9 mouse cellular contexts compared by ENCODE assay signal in genomic region chr9:21924099-21924493, GRCm38 (mm10). TPM values are rescaled to one million over a fixed set of nuclear protein-coding genes. Genes with fewer than 3 reads are reported as not detected.
A peak's percentile ranks its signal among the peaks of the same experiment; 100 is the strongest.
DNase-seq lines count a peak whose midpoint lies in the region; ATAC-seq and TF ChIP-seq lines count a peak whose summit lies in the region.
"Had no signal": no experiment of that assay in that cellular context is flagged by ENCODE, and none has a peak within 500 bp of the region (broad histone marks: within the 10 kb centered on the region; RNA-seq: fewer than 3 reads in every experiment).

No protein-coding gene starts in this region.

- H3K36me3 ChIP-seq in MEL (ENCODE audit: control insufficient read depth in 1 of 2, insufficient read depth in 2 of 2, low read length in 2 of 2) (peaks cover 2 to 28% of the 10 kb centered on the region in 2 experiments), macrophage (ENCODE audit: inconsistent target) (no peaks in the 10 kb centered on the region)
- H3K36me3 ChIP-seq in kidney, embryonic 16.5 days (ENCODE audit: insufficient read depth, low read length): 0 out of 2 replicates have a peak, but pooled peaks cover 9% of the 10 kb centered on the region

- H3K4me1 ChIP-seq in MEL (ENCODE audit: control insufficient read depth in 1 of 2, insufficient read depth in 2 of 2, low read length in 2 of 2): peaks cover 17 to 34% of the 10 kb centered on the region in 2 experiments
- H3K4me1 ChIP-seq in kidney, embryonic 16.5 days (ENCODE audit: insufficient read depth, low read length): peaks cover 28% of the 10 kb centered on the region

- H3K4me3 ChIP-seq in MEL (ENCODE audit: control insufficient read depth in 1 of 2, insufficient read depth in 1 of 2, low read depth in 2 of 2, low read length in 2 of 2) (no peak overlapping the region), macrophage (ENCODE audit: inconsistent target) (no peak overlapping the region)
- H3K4me3 ChIP-seq in kidney, embryonic 16.5 days (ENCODE audit: low read length): no peak overlapping the region
- H3K4me3 ChIP-seq: erythroblast, embryonic 14.5 days had no signal

- H3K9me3 ChIP-seq in MEL (replicated peaks; ENCODE audit: insufficient read depth, low read length): no peaks in the 10 kb centered on the region
- no peaks in the 10 kb centered on the region for H3K9me3 ChIP-seq in kidney, embryonic 16.5 days (ENCODE audit: low read length)

- ATAC-seq in kidney, embryonic 16.5 days (ENCODE audit: low FRiP score, low TSS enrichment): peak; percentile 33; the same call in 1 of the 2 replicates

- H3K27me3 ChIP-seq in MEL (ENCODE audit: control insufficient read depth in 1 of 2, insufficient read depth in 2 of 2, low read length in 2 of 2): no peaks in the 10 kb centered on the region
- H3K27me3 ChIP-seq in kidney, embryonic 16.5 days (ENCODE audit: insufficient read depth, low read length): no peaks in the 10 kb centered on the region

- TF ChIP-seq POLR2A in MEL (IDR thresholded peaks at IDR 0.05; ENCODE audit: control insufficient read depth in 1 of 2, insufficient read depth in 1 of 2, low read depth in 1 of 2, low read length in 2 of 2, poor library complexity in 1 of 2): peak in 1 of 2 experiments; percentile 60; a peak in 1 of 4 replicates

- H3K79me2 ChIP-seq in MEL (ENCODE audit: control insufficient read depth, insufficient read depth, low read length, poor library complexity) (peaks cover 8% of the 10 kb centered on the region), macrophage (ENCODE audit: inconsistent target) (peaks cover 11% of the 10 kb centered on the region; the same call in 1 of the 2 replicates)

- TF ChIP-seq CTCF in MEL (IDR thresholded peaks at IDR 0.05 in 2 of 3, conservative IDR thresholded peaks at IDR 0.05 in 1 of 3; ENCODE audit: control insufficient read depth in 1 of 3, insufficient read depth in 1 of 3, low read depth in 2 of 3, low read length in 3 of 3, poor library complexity in 1 of 3, severe bottlenecking in 1 of 3): no peak

- H3K4me2 ChIP-seq in kidney, embryonic 16.5 days (replicated peaks; ENCODE audit: low read depth, low read length): no peak overlapping the region

- DNase-seq in MEL (ENCODE audit: low read depth, low spot score): peak; percentile 100
- peak; percentile 95 for DNase-seq in adrenal gland, postnatal 25 days
- DNase-seq in gonadal fat pad, adult 2 months (ENCODE audit: low read depth): peak; percentile 87
- DNase-seq in urinary bladder, postnatal 10 days (ENCODE audit: low spot score): peak; percentile 70
- DNase-seq in layer of hippocampus, postnatal 10 days (ENCODE audit: low spot score in 2 of 2): no peak
- no peak for DNase-seq in B cell, adult 2 months

- H3K27ac ChIP-seq in MEL (ENCODE audit: control insufficient read depth, low read depth, low read length) (peak overlapping the region; percentile 69), macrophage (peak overlapping the region; percentile 21)
- peak overlapping the region; percentile 70; the same call in 1 of the 2 replicates for H3K27ac ChIP-seq in kidney, embryonic 16.5 days (ENCODE audit: low read length)

- no peak for TF ChIP-seq RAD21 in MEL (IDR thresholded peaks at IDR 0.05; ENCODE audit: low read depth, low read length)

- TF ChIP-seq EP300 in MEL (IDR thresholded peaks at IDR 0.05; ENCODE audit: low read depth in 1 of 2, low read length in 2 of 2): peak; percentile 94 to 99

- peak overlapping the region; percentile 9 for H3K9ac ChIP-seq in MEL (ENCODE audit: control insufficient read depth, low read depth, low read length, poor library complexity, severe bottlenecking)
- H3K9ac ChIP-seq in kidney, embryonic 16.5 days (replicated peaks; ENCODE audit: low read length): no peak overlapping the region

- 58% methylated on average over 6 of the region's 6 CpGs for WGBS in kidney, embryonic 16.5 days
- WGBS in macrophage (ENCODE audit: missing documents): 15% methylated on average over 6 of the region's 6 CpGs

TF ChIP-seq in MEL, 35 proteins besides CTCF, POLR2A, EP300 and RAD21 (continues in another document):
- peak; percentile 47; the same call in 1 of the 2 replicates for TF ChIP-seq KAT2A (conservative IDR thresholded peaks at IDR 0.05; ENCODE audit: low read depth, low read length)
- no peak for TF ChIP-seq MAZ (IDR thresholded peaks at IDR 0.05; ENCODE audit: low read depth, low read length)
- TF ChIP-seq BHLHE40 (IDR thresholded peaks at IDR 0.05; ENCODE audit: borderline replicate concordance, low read depth, low read length): peak; percentile 85
- TF ChIP-seq ZC3H11A (IDR thresholded peaks at IDR 0.05; ENCODE audit: low read depth, low read length): no peak; the same call in 1 of the 2 replicates
- TF ChIP-seq TAL1 (IDR thresholded peaks at IDR 0.05; ENCODE audit: low read length): peak; percentile 86

RNA-seq across cellular contexts. Expression of gene Ccdc159, which starts 3.2 kb away (rescaled TPM):
- 1.0 and 1.4 TPM in 2 replicates for total RNA-seq in MEL (2012; rRNA removed)
- polyA plus RNA-seq in MEL (2012; ENCODE audit: insufficient read depth in 1 of 2, insufficient read length in 2 of 2, low read depth in 1 of 2, low replicate concordance in 2 of 2, missing spikeins in 1 of 2): 1 to 10 TPM in 1 of 2 experiments, not detected in 1; 6.4 TPM
- 13.6 and 19.1 TPM in 2 replicates for total RNA-seq in adrenal gland, postnatal 25 days (2021)
- 7.8 and 8.3 TPM in 2 replicates for polyA plus RNA-seq in gonadal fat pad, adult 2 months (2012; rRNA removed)
- 5.4 and 6.0 TPM in 2 replicates for polyA plus RNA-seq in kidney, embryonic 16.5 days (2015; fragmentation: Nextera tagmentation; extraction: Ambion mirVana)
- total RNA-seq in macrophage (2018; cell fraction: chromatin; rRNA removed): 10 to 100 TPM in 20 of 26 experiments, 1 to 10 TPM in 6; 7.1 to 19.0 (median 12.5) TPM
- 1 to 10 TPM in 13 of 26 experiments, under 1 TPM in 13; 0.62 to 1.6 (median 1.0) TPM for total RNA-seq in macrophage (2018; cell fraction: cytosol; rRNA removed)
- 10 to 100 TPM in 1 of 26 experiments, 1 to 10 TPM in 25; 1.4 to 11.4 (median 4.2) TPM for total RNA-seq in macrophage (2018; cell fraction: nucleus; rRNA removed)
- 0.63 to 1.3 TPM (median 1.1 TPM) in 3 replicates for polyA plus RNA-seq in macrophage (2018)
- 10 to 100 TPM; 15.5 to 16.1 TPM for total RNA-seq in layer of hippocampus, postnatal 10 days (2021)
- polyA plus RNA-seq: erythroblast, embryonic 14.5 days had no signal

RNA-seq across cellular contexts. Expression of gene Tmem205, which starts 3.3 kb away (rescaled TPM):
- total RNA-seq in MEL (2012; rRNA removed): 118 and 128 TPM in 2 replicates
- polyA plus RNA-seq in MEL (2012; ENCODE audit: insufficient read depth in 1 of 2, insufficient read length in 2 of 2, low read depth in 1 of 2, low replicate concordance in 2 of 2, missing spikeins in 1 of 2): 100 to 1,000 TPM in 1 of 2 experiments, not detected in 1; 114 TPM
- 471 and 609 TPM in 2 replicates for total RNA-seq in adrenal gland, postnatal 25 days (2021)
- polyA plus RNA-seq in gonadal fat pad, adult 2 months (2012; rRNA removed): 174 and 269 TPM in 2 replicates
- 70.3 and 75.4 TPM in 2 replicates for polyA plus RNA-seq in kidney, embryonic 16.5 days (2015; fragmentation: Nextera tagmentation; extraction: Ambion mirVana)
- total RNA-seq in macrophage (2018; cell fraction: chromatin; rRNA removed): 10 to 100 TPM in 13 of 26 experiments, 1 to 10 TPM in 13; 1.2 to 40.1 (median 10.5) TPM
- total RNA-seq in macrophage (2018; cell fraction: cytosol; rRNA removed): 10 to 100 TPM; 29.1 to 56.4 (median 38.6) TPM
- total RNA-seq in macrophage (2018; cell fraction: nucleus; rRNA removed): 10 to 100 TPM in 25 of 26 experiments, 1 to 10 TPM in 1; 10.0 to 47.0 (median 18.5) TPM
- 14.3 to 71.0 TPM (median 48.2 TPM) in 3 replicates for polyA plus RNA-seq in macrophage (2018)
- total RNA-seq in layer of hippocampus, postnatal 10 days (2021): 10 to 100 TPM; 30.4 to 35.3 TPM

RNA-seq across cellular contexts. Expression of gene Rab3d, which starts 6.1 kb away (rescaled TPM):
- total RNA-seq in MEL (2012; rRNA removed): 19.0 and 22.9 TPM in 2 replicates
- polyA plus RNA-seq in MEL (2012; ENCODE audit: insufficient read depth in 1 of 2, insufficient read length in 2 of 2, low read depth in 1 of 2, low replicate concordance in 2 of 2, missing spikeins in 1 of 2): 10 to 100 TPM in 1 of 2 experiments, not detected in 1; 44.2 TPM
- 36.3 and 71.9 TPM in 2 replicates for total RNA-seq in adrenal gland, postnatal 25 days (2021)
- 99.0 and 149 TPM in 2 replicates for polyA plus RNA-seq in gonadal fat pad, adult 2 months (2012; rRNA removed)
- 14.2 and 14.4 TPM in 2 replicates for polyA plus RNA-seq in kidney, embryonic 16.5 days (2015; fragmentation: Nextera tagmentation; extraction: Ambion mirVana)
- total RNA-seq in macrophage (2018; cell fraction: chromatin; rRNA removed): 10 to 100 TPM in 1 of 26 experiments, 1 to 10 TPM in 18, under 1 TPM in 6, not detected in 1; 0.20 to 11.4 (median 2.0) TPM
- total RNA-seq in macrophage (2018; cell fraction: cytosol; rRNA removed): 10 to 100 TPM; 10.6 to 21.1 (median 13.3) TPM
- 10 to 100 TPM in 4 of 26 experiments, 1 to 10 TPM in 22; 3.3 to 11.7 (median 6.5) TPM for total RNA-seq in macrophage (2018; cell fraction: nucleus; rRNA removed)
- polyA plus RNA-seq in macrophage (2018): 12.4 to 19.7 TPM (median 16.8 TPM) in 3 replicates
- total RNA-seq in layer of hippocampus, postnatal 10 days (2021): 10 to 100 TPM; 30.4 to 36.7 TPM

RNA-seq across cellular contexts. Expression of gene Plppr2, which starts 12.7 kb away (rescaled TPM):
- total RNA-seq in MEL (2012; rRNA removed): 1.3 and 1.4 TPM in 2 replicates
- polyA plus RNA-seq in MEL (2012; ENCODE audit: insufficient read depth in 1 of 2, insufficient read length in 2 of 2, low read depth in 1 of 2, low replicate concordance in 2 of 2, missing spikeins in 1 of 2): 10 to 100 TPM in 1 of 2 experiments, not detected in 1; 13.9 TPM
- total RNA-seq in adrenal gland, postnatal 25 days (2021): 35.6 and 40.5 TPM in 2 replicates
- polyA plus RNA-seq in gonadal fat pad, adult 2 months (2012; rRNA removed): 9.2 and 9.8 TPM in 2 replicates
- 10.4 and 10.7 TPM in 2 replicates for polyA plus RNA-seq in kidney, embryonic 16.5 days (2015; fragmentation: Nextera tagmentation; extraction: Ambion mirVana)
- total RNA-seq in macrophage (2018; cell fraction: chromatin; rRNA removed): 1 to 10 TPM; 2.5 to 8.0 (median 4.6) TPM
- 1 to 10 TPM in 7 of 26 experiments, under 1 TPM in 19; 0.33 to 1.4 (median 0.88) TPM for total RNA-seq in macrophage (2018; cell fraction: cytosol; rRNA removed)
- 1 to 10 TPM; 1.8 to 5.5 (median 3.6) TPM for total RNA-seq in macrophage (2018; cell fraction: nucleus; rRNA removed)
- polyA plus RNA-seq in macrophage (2018): 0.36 to 1.4 TPM (median 0.91 TPM) in 3 replicates
- 100 to 1,000 TPM; 312 to 317 TPM for total RNA-seq in layer of hippocampus, postnatal 10 days (2021)

RNA-seq across cellular contexts. Expression of gene Swsap1, which starts 31.5 kb away (rescaled TPM):
- total RNA-seq in MEL (2012; rRNA removed): 12.7 and 17.2 TPM in 2 replicates
- polyA plus RNA-seq in MEL (2012; ENCODE audit: insufficient read depth in 1 of 2, insufficient read length in 2 of 2, low read depth in 1 of 2, low replicate concordance in 2 of 2, missing spikeins in 1 of 2) (10 to 100 TPM in 1 of 2 experiments, not detected in 1; 19.3 TPM), macrophage (2018) (5.2 to 6.3 TPM (median 5.4 TPM) in 3 replicates)
- 14.0 and 19.4 TPM in 2 replicates for total RNA-seq in adrenal gland, postnatal 25 days (2021)
- polyA plus RNA-seq in gonadal fat pad, adult 2 months (2012; rRNA removed): 6.9 and 10.4 TPM in 2 replicates
- polyA plus RNA-seq in kidney, embryonic 16.5 days (2015; fragmentation: Nextera tagmentation; extraction: Ambion mirVana): 9.0 TPM in 2 replicates
- 1 to 10 TPM in 10 of 26 experiments, under 1 TPM in 5, not detected in 11; 0.40 to 4.0 (median 1.4) TPM for total RNA-seq in macrophage (2018; cell fraction: chromatin; rRNA removed)
- 1 to 10 TPM; 1.4 to 7.9 (median 5.2) TPM for total RNA-seq in macrophage (2018; cell fraction: cytosol; rRNA removed)
- 1 to 10 TPM in 19 of 26 experiments, under 1 TPM in 6, not detected in 1; 0.40 to 5.5 (median 1.9) TPM for total RNA-seq in macrophage (2018; cell fraction: nucleus; rRNA removed)
- total RNA-seq in layer of hippocampus, postnatal 10 days (2021): 10 to 100 TPM; 13.5 to 14.5 TPM

Comparison
In these comparisons a context has a peak if more than half of its experiments do, and no peak if none do; other contexts are left out.
1. DNase-seq: peak in MEL (single experiment), adrenal gland, postnatal 25 days (single experiment), gonadal fat pad, adult 2 months (single experiment) and urinary bladder, postnatal 10 days (single experiment); none in layer of hippocampus, postnatal 10 days (0 of 2) and B cell, adult 2 months (0 of 2).
2. Peak in every context shown above with its lines, with median percentiles within 50 percentile points of each other: H3K27ac ChIP-seq.